Mouse (Mus musculus) gastrocnemius, postnatal 25 days (tissue): Measurements from ENCODE around the gene Ankrd6. TPM values are rescaled to one million over a fixed set of nuclear protein-coding genes. Genes with fewer than 3 reads are reported as not detected.

Source experiments
- DNase-seq: peaks from one replicate; pipeline ENCODE4 v3.0.0; 2022
- total RNA-seq, 2 experiments: library from RNA; stranded (reverse); gene quantifications; 1 replicate in 1 of 2; 2 replicates in 1 of 2; pipeline ENCODE4 v1.2.3; 2021

Ankrd6 gene
- total RNA-seq, 2 experiments from 2014 or later: 2.2 to 3.2 TPM

DNA sequence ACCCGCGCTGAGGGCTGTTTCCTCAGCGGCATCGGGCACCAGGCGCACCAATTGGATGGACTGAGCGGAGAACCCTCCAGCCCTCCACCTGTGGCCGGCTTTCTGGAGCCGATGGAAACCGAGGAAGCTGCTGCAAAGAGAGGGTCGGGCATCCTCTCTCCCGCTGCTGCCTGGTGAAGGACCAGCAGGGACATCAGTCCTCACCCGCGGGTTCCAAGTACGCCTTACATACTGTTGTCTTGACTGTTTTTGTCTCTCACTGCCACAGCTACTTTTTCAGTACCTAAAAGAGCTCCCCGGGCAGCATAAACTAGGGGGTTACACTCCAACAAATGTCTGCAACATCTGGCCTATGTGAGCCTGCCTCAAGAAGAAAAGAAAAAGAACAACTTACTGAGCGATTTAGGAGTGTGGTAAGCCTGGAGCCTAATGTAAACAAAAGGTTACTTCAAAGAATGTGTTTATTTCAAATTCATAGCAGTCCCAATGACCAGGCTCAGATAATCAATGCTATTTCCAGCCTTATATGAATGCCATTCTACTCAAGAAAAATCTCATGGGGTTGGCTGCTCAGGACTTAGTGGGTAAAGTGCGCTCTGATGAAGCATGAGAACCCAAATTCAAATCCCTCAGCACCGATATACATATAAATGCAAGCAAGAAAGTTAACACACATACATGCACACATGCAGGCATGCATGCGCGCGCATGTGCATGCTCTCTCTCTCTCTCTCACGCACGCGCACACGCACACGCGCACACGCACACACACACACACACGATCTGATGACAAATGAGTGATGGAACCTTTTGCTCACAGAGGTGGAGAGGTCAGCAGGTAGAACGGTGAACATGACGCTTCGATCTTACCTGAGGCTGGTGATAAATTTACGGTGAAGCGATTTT, 647 bp upstream of the Ankrd6 start:
- no peak for DNase-seq

DNA sequence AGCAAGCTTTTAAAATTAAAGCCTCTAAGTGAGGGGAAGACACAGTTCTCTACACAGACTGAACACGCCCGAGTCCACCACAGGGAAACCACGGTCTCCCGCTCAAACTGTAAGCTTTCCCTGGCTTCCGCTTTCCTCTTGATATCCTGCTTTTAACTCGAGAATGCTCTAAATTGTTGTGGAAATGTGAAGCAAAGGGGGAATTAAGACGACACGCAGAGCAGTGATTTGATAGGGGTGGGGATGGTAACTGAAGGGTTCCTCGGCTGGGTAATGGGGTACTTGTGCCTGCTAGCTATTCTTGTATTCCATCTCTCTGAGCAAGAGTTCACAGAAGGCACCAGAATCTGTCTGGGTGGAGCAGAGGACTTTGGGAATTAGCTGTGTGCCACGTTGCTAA, 1.9 kb downstream of the Ankrd6 start:
- DNase-seq: no peak

DNA sequence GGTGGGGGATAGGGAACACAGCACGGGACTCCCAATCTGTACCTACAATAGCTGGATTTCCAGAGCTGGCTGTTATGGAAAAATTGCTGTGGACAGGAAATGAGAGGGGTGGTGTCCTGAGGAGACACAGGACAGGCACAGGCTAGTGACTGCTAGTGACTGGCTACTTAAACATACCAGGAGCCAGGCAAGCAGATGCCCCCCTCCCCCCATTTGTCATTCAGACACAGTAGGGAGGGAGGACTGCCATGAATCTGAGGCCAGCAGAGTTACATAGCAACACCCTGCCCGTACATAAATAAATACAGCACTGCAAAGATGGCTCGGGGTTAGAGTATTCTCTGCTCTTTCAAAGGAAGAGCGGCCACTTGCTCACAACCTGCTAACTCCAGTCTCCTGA, 3.0 kb downstream of the Ankrd6 start:
- peak; percentile 11 for DNase-seq

DNA sequence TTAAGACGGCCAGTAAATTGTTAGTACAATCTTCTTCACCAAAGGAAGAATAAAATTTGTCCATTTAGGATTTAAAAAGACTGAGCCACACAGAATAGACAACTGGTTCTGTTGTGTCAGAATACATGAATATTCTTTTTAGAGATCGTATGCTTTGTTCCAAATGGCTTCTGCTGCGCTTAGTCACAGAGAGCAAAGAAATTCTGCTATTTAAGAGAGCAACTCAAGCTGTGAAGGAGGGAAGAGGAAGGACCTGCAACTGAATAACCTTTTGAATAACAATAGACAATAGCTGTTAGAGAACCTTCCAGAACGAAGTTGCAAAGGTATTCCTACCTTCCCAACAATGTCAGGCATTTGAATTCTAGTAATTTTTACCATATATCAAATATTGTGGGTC, 9.7 kb downstream of the Ankrd6 start:
- no peak for DNase-seq

DNA sequence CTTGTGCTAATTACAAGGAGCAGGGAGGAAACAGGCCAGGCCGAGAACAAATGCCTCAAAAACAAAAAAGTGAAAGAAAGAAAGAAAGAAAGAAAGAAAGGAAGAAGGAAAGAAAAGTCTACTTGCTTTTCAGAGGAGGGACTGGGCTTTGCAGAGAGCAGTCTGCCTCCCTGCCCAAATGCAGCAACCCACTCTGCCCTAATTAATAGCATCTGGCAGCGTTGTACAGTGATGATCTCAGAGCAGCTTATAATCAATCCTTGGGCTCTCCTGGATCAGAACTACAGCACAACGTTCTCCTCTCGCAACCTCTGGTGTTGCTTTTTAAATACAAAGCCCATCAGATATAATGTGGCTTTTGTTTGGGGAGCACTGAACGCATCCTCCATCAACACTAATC, 10.7 kb downstream of the Ankrd6 start:
- DNase-seq: no peak

DNA sequence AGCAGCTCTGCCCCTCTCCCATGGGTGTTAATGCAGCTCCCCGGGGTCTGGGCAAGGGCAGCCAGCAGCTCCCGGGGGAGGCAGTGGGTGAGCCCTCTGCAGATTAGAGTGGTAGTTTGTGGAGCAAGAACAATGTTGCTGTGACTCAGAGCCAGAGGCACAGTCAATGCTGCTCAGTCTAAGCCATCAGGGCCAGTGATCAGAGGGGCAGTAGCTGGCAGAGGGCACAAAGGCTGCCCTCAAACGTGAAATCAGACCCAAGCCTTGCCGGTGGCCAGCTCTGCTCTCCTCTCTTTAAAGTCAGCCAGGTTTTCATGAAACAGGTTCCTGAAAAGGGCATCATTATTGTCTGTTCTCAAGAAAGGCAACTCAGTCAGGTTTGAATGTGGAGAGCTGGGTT, 11.1 kb downstream of the Ankrd6 start:
- no peak for DNase-seq

DNA sequence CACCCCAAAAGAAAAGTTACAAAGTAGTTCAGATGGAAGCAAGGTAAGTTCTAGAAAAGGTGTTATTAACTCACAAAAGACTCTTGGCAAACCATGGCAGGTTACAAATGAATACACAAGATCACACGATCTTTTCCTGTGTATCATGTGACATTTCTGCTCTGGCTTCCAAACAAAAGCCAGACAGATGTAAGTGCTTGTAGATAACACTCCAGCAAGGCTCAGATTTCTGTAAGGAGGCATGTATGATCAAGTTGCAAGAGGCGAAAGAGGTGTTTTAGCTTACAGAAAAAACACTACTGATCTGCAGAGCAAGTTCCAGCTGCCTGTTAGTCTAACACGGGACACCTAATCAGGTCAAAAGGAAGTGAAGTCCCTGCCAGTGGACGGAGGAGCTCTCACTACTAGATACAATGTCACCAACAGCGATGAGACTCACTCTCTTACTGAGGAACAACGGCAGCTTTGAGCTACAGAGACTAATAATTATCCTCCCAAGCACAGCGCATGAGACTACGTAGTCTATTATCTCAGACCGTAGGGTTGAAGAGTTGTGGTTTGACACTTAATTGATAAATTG, 13.8 kb downstream of the Ankrd6 start:
- no peak for DNase-seq

DNA sequence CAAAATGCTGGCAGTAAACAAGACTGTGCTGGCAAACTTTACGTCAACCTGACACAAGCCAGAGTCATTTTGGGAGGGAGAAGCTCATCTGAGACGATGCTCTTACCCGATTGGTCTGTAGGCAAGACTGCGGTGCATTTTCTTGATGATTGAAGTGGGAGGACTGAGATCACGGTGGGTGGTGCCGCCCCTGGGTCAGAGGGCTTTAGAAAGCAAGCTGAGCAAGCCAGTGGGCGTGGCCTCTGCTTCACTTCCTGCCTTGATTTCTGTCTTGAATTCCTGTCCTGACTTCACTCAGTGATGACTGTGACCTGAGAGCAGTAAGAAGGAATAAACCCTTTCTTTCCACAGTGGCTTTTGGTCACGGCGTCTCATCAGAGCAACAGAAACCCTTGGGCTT, 18.6 kb downstream of the Ankrd6 start:
- no peak for DNase-seq

DNA sequence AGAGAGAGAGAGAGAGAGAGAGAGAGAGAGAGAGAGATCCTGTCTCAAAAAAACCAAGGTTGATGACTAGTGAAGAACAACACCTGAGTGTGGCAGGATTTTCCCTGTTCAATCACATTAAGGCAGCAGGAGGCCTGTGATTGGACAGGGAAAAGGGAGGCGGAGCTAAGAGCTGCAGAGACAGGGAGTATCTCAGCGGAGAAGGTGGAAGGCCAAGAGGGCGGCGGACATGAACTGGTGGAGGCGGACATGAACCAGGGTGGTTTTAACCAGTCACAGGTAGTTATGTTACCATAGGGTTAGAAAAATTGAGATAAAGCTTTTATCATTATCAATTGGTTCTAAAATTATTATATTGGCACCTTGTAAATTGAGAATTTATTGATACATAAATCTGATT, 20.9 kb downstream of the Ankrd6 start:
- DNase-seq: no peak

DNA sequence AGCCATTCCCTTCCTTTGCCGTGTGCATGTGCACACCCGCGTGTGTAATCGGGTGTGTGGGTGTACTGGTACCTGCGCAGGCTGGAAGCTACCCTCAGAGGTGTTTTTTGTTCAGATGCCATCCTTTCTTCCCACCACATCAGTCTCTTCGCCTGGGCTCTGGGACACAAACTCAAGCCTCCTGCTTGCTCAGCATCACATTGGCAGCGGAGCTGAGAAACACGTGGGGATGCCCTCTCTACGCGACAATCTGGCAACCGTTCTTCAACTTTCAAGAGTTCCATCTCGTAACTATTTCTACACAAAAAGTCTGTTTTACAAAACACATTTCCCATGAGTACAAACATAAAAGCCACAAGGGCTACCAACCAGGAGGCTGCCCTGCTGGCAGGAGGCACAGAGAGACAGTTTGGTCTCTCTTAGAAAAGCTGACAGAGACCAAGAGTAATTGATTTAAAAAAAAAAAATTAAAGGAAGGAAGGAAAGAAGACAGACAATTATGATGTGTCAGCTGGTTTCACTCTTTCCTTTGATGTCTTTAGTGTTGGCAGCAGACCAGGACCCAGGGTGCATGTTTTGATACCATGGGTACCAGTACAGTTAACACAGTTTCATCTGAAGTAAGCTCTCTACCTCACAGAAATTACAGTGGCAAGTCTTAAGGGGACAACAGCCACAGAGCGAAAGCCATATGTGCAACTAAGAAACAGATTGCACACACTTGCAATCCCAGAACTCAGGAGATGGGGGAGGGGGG, 21.8 kb downstream of the Ankrd6 start:
- DNase-seq: no peak

DNA sequence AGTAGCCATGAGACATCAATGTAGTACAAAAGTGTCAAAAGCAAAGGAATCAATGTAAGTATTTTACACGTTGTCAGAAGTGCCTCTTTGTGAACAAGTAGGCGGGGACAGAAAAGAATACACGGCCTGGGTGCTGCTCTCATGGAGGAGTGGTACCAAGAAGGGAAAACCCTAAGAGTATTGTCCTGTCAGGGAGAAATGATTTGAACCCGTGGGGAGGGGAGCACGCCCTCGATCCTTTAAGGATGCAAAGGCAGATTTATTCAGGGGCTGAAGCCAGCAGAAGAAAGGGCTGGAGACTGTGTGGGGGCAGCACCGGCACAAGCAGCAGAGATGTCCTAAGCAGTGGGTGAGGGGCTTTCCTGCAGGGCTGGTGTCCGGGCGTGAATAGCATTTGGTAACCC, 26.7 kb downstream of the Ankrd6 start:
- DNase-seq: no peak

DNA sequence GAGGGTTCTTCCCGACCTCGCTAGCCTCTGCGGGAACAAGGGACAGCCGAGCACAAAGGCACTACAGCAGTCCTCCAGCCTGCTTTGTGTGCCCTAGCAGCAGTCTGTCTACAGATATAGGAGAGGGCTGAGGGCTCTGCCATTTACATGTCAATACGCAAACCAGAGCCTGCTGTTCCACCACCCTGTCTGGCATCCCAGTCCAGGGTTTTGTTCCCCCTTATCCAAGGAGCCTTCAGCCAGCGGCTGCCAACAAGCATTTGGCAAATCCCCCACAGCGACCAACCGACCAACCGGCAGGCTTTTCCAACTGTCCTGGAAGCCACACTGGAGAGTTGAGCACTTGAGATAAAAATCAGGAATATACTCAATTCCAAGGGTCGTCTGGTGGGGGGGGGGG, 27.2 kb downstream of the Ankrd6 start:
- no peak for DNase-seq

DNA sequence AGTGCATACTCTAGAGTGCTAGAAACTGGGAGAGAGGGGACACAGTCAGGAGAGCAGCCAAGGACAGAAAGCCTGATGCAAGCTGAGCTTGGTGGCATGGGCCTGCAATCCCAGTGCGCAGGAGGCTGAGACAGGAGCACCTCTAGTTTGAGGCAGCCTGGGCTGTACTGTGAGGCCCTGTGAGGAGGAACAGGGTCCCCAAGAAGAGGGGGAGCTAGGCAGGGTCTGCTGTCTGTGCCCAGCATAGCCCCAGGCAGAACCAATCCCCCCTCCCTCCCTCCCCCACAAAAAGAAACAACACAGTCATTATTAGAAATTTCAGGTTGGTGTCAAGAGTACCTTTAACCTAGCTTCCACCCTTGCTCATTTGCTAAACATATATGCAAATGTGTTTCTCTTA, 27.8 kb downstream of the Ankrd6 start:
- DNase-seq: no peak

DNA sequence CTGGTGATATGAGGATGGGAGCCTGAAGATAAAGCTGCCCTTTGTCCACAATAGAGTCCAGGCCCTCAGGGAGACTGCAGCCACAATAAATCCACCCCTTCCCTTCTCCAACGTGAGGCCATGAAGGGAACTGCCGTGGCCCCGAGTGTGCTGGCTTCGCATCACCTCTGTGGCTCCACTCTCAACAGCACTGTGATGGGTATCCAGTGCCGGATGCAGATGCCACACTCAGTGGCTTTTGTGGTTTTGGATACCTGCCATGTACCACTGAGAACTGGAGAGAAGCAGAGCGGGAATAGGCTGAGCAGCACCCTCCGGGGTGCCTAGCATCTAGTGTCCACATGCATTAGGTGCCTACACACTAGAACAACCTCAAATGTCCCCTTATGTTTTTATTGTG, 29.8 kb downstream of the Ankrd6 start:
- DNase-seq: no peak

DNA sequence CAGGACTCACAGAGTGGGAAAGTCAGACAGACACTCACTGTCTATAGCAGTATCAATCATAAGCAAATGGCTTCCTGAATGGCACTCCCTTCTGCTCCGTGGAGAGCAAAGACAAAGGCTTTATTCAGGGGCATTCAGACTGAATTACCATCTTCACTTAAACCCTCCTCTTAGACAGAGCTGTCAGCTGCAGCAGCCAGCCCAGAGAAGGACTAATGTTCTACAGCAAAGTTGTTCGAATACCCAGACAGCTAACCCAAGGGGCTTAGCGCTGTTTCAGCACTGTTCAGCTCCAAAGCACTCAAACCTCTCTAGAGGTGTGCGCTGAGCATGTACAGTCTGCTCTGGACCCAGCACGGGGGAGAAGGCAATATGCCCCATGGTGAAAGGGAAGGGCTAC, 32.1 kb downstream of the Ankrd6 start:
- no peak for DNase-seq

DNA sequence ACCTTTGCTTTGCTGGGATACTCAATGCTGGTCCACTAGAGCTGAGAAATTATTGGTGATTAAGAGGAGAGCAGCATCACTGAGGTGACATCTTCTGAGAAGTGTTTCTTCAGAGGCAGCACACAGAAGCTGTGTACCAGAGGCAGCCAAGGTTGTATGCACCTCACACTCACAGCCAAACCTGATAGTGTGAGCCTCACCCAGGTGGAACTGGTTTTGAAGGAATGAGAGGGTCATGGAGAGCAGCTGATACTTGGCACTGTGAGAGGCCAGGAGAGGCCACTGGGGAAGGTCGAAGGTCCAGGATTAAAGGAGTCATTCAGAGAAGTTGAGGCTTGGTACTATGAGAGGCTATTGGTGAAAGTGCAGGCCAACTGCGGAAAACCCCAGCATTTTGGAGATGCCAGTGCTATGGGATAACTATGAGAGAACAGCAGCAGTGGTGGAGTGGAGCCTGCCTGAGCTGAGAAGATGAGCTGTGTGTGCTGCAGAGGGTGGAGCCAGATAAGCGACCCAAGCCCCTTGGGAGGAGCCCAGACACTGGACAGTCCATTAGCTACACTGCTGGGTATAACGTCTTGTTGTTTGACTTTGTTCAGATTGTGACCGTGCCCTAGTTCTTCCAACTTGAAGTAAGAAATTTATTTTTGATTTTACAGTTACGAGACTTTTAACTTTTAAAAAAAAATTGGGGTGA, 33.8 kb downstream of the Ankrd6 start:
- no peak for DNase-seq

DNA sequence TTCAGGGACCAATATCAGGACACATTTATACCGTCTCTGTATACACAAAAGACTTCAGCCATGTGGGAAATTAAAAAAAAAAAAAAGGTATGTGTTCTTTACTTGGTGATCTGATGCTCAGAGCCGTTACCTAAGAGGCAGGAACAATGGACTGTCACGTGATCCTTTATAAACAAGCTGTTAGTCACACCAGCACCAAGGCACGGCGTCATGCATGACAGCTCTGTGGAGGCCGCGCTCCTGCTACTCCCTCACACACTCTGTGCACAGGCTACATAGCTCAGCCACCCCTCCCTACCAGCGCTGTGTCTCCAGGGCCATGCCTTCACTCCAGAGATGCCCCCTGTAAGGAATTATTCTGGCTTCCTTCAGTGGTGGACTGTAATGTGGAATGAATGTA, 34.7 kb downstream of the Ankrd6 start:
- no peak for DNase-seq

DNA sequence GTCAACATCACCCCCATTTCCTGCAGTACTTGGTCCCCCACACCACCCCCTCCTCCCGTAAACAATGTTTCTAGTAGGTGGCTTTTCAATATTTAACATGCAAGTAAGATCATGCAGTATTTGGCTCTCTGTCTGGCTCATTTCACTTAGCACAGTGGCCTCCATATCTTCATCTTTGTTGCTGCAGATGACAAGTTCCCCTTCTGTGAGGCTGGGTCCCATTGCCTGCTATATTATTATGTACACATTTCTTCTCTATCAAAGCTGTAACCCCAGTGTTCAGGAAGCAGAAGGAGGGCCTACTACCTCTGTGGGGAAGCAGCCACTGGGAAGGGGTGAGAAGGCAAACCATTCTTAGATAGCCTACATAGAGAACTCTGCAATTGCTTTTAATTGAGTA, 40.6 kb downstream of the Ankrd6 start:
- no peak for DNase-seq

DNA sequence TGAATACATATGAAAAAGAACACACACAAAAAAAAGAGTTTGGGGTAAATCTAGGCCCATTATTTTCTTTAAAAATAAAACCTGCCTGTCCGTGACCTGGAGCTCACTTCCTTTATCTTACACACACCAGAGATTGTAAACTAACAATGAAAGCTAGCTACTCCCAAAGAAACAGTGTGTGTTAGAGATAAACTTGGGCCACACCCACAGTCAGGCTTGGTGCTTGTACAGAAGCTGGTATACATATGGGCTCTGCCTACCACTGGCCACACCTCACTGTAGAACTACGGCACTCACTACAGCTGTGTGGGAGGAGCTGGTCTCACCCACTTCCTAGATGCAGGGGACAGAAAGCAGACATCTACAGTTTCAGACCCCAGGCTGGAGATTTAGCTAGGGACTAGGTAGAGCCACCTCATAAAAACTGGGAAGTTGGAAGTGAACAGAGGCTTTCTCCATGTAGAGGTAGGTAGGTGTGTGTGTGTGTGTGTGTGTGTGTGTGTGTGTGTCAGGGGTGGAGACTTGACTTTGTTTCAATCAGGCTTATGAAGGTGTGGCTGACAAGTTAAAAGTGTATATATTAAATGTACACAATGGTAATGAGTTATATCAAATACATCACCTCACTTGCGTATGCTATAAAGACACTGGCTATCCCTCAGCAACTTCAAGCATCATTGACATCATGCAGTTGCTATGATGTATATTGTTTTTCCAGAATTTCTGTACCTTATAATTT, 41.2 kb downstream of the Ankrd6 start:
- no peak for DNase-seq

DNA sequence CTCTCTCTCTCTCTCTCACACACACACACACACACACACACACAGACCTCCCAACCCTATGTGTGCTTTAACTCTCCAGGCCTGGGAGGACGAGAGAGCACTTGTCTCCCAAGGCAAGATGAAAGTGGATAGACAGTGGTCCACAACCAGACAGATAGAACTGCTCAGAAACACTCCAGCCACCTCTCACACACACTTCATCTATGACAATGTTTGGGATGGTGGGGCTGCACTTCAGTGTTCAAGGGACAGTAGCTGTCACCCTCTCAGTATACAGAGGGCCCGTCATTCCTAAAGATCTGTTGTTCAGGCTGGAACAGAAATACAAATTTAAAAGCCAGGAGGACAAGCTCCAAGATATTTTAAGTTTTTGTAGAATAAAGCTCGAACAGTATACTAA, 43.0 kb downstream of the Ankrd6 start:
- DNase-seq: no peak

DNA sequence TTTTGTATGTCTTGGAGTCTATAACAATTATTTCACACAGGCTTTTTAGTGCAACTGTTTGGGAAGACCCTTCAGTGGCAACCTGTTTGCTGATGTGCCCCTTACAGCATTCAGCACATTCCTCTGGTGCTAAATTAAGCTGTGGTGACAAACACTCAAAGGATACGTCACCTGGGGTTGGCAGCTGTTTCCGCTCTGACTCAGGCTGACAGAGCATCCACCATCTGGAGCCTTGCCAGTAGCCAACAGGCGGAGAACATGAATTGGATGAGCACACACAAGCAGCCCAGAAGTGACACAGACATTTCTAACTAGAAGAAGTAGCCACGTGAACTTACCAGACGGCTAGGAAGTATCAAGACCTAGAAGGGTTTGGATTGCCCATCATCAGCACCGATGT, 44.0 kb downstream of the Ankrd6 start:
- DNase-seq: peak; percentile 70

DNA sequence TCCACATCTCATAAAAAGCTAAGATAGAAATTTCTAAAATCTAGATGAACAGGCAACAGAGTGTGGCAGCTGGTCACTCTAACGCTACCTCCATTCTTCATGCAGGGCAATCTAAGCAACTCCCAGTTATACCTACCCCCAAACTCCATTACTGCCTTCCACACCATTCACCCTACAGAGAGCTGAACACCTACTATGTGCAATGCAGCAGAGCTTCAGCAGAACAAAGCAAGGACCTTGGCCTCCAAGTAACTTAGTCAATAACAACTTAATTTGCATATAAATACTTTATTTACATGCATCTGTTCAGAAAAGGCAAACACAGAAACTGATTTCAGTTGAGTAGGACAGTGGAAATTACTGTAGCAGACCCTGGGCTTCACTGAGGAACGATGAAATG, 44.7 kb downstream of the Ankrd6 start:
- no peak for DNase-seq
